In genomic region chr5:121452026-121452869, GRCm38 (mm10) we compare ENCODE assay signal across 8 mouse cellular contexts. TPM values are rescaled to one million over a fixed set of nuclear protein-coding genes. Genes with fewer than 3 reads are reported as not detected.
A peak's percentile ranks its signal among the peaks of the same experiment; 100 is the strongest.
DNase-seq lines count a peak whose midpoint lies in the region; ATAC-seq lines count a peak whose summit lies in the region.

Erp29 (minus strand) TSS chr5:121452506.

- H3K9me3 ChIP-seq in heart, embryonic 14.5 days (ENCODE audit: control insufficient read depth, low read length), result no peaks in the 10 kb centered on the region
- H3K9me3 ChIP-seq in liver, embryonic 13.5 days (replicated peaks), result no peaks in the 10 kb centered on the region
- no peaks in the 10 kb centered on the region for H3K9me3 ChIP-seq in stomach, embryonic 16.5 days (replicated peaks; ENCODE audit: control insufficient read depth, low read length)

- H3K27me3 ChIP-seq in heart, embryonic 14.5 days (ENCODE audit: control insufficient read depth, insufficient read depth, low read length), result no peaks in the 10 kb centered on the region
- no peaks in the 10 kb centered on the region for H3K27me3 ChIP-seq in liver, embryonic 13.5 days
- no peaks in the 10 kb centered on the region for H3K27me3 ChIP-seq in stomach, embryonic 16.5 days (ENCODE audit: control insufficient read depth, insufficient read depth, low read length)

- peaks cover 29% of the 10 kb centered on the region for H3K36me3 ChIP-seq in heart, embryonic 14.5 days (ENCODE audit: control insufficient read depth, insufficient read depth, low read length)
- H3K36me3 ChIP-seq in liver, embryonic 13.5 days, result peaks cover 25% of the 10 kb centered on the region
- H3K36me3 ChIP-seq in stomach, embryonic 16.5 days (ENCODE audit: control insufficient read depth, insufficient read depth, low read length), result 0 out of 2 replicates have a peak, but pooled peaks cover 7% of the 10 kb centered on the region

- under 1% methylated on average over 84 of the region's 97 CpGs for WGBS in heart, embryonic 14.5 days
- WGBS in liver, embryonic 13.5 days (ENCODE audit: insufficient replicate concordance), result under 1% methylated on average over 93 of the region's 97 CpGs
- WGBS in stomach, embryonic 16.5 days, result under 1% methylated on average over 95 of the region's 97 CpGs

- H3K4me2 ChIP-seq in heart, embryonic 14.5 days (ENCODE audit: low read length), result peak within 1 kb of the TSS; percentile 87
- H3K4me2 ChIP-seq in liver, embryonic 13.5 days, result peak within 1 kb of the TSS; percentile 97
- H3K4me2 ChIP-seq in stomach, embryonic 16.5 days (ENCODE audit: low read depth, low read length), result peak within 1 kb of the TSS; percentile 94

- H3K4me1 ChIP-seq in brown adipose tissue, adult 24 weeks (ENCODE audit: control insufficient read depth, insufficient read depth, insufficient read length, low read length), result peaks cover 10% of the 10 kb centered on the region
- peaks cover 20 to 25% of the 10 kb centered on the region in 2 experiments for H3K4me1 ChIP-seq in heart, embryonic 14.5 days (ENCODE audit: control insufficient read depth in 2 of 2, insufficient read depth in 2 of 2, low read length in 2 of 2)
- peaks cover 62% of the 10 kb centered on the region for H3K4me1 ChIP-seq in liver, embryonic 13.5 days (replicated peaks)
- peaks cover 17% of the 10 kb centered on the region for H3K4me1 ChIP-seq in stomach, embryonic 16.5 days (ENCODE audit: control insufficient read depth, insufficient read depth, low read length)

- ATAC-seq in heart, embryonic 14.5 days (ENCODE audit: insufficient number of reproducible peaks, insufficient read depth, low FRiP score, low read depth), result peak; percentile 87
- peak; percentile 92 for ATAC-seq in liver, embryonic 13.5 days (ENCODE audit: low read depth)
- peak; percentile 95 for ATAC-seq in stomach, embryonic 16.5 days (ENCODE audit: insufficient read depth, low FRiP score)

- peak; percentile 99 for DNase-seq in CD4-positive, CD25-positive, alpha-beta regulatory T cell, adult 2 months (ENCODE audit: low read depth, low spot score)
- DNase-seq in fibroblast of lung, adult 2 months (ENCODE audit: low read depth), result peak; percentile 85
- peak; percentile 99 for DNase-seq in kidney, postnatal 14 days
- peak; percentile 98 for DNase-seq in liver, embryonic 13.5 days
- DNase-seq in neural tube, embryonic 10.5 days (ENCODE audit: extremely low spot score, low spot score), result peak; percentile 99

- H3K27ac ChIP-seq in brown adipose tissue, adult 24 weeks (replicated peaks; ENCODE audit: low read depth, low read length), result peak within 1 kb of the TSS; percentile 99
- peak within 1 kb of the TSS; percentile 89 to 98 for H3K27ac ChIP-seq in heart, embryonic 14.5 days (replicated peaks in 1 of 2; ENCODE audit: control insufficient read depth in 1 of 2, insufficient read depth in 1 of 2, low read depth in 2 of 2, low read length in 2 of 2)
- H3K27ac ChIP-seq in liver, embryonic 13.5 days, result peak within 1 kb of the TSS; percentile 96
- peak within 1 kb of the TSS; percentile 97 for H3K27ac ChIP-seq in stomach, embryonic 16.5 days (ENCODE audit: low read length)

- H3K4me3 ChIP-seq in brown adipose tissue, adult 24 weeks (ENCODE audit: insufficient read depth, low read depth, low read length), result peak within 1 kb of the TSS; percentile 85
- peak within 1 kb of the TSS; percentile 72 to 91 for H3K4me3 ChIP-seq in heart, embryonic 14.5 days (ENCODE audit: control insufficient read depth in 1 of 2, insufficient read depth in 1 of 2, low read depth in 1 of 2, low read length in 2 of 2)
- H3K4me3 ChIP-seq in liver, embryonic 13.5 days (replicated peaks), result peak within 1 kb of the TSS; percentile 93
- H3K4me3 ChIP-seq in stomach, embryonic 16.5 days (replicated peaks; ENCODE audit: low read length), result peak within 1 kb of the TSS; percentile 81

- H3K9ac ChIP-seq in heart, embryonic 14.5 days (ENCODE audit: low read length), result peak within 1 kb of the TSS; percentile 98
- peak within 1 kb of the TSS; percentile 95 for H3K9ac ChIP-seq in liver, embryonic 13.5 days
- H3K9ac ChIP-seq in stomach, embryonic 16.5 days (ENCODE audit: low read length), result peak within 1 kb of the TSS; percentile 98

RNA-seq across cellular contexts. Expression of gene Erp29, which starts in this region (rescaled TPM):
- polyA plus RNA-seq in brown adipose tissue, adult 24 weeks (2012; ENCODE audit: insufficient read depth, insufficient read length, missing spikeins), result 37.8 and 38.4 TPM in 2 replicates
- 121 and 123 TPM in 2 replicates for polyA plus RNA-seq in heart, embryonic 14.5 days (2014; fragmentation: Nextera tagmentation; extraction: Ambion mirVana)
- polyA plus RNA-seq in liver, embryonic 13.5 days (2015; fragmentation: Nextera tagmentation; extraction: Ambion mirVana), result 99.8 and 102 TPM in 2 replicates
- 185 and 207 TPM in 2 replicates for polyA plus RNA-seq in stomach, embryonic 16.5 days (2015; fragmentation: Nextera tagmentation; extraction: Ambion mirVana)

Comparison
In these comparisons a context has a peak if more than half of its experiments do, and no peak if none do; other contexts are left out.
1. Peak in every context shown above with its lines: DNase-seq, ATAC-seq, H3K4me3 ChIP-seq and H3K27ac ChIP-seq.